Mouse (Mus musculus) midbrain, embryonic 13.5 days (tissue): ENCODE measurements around the gene Tmem39b. TPM values are rescaled to one million over a fixed set of nuclear protein-coding genes. Genes with fewer than 3 reads are reported as not detected.

ENCODE experiments used
- ATAC-seq: fragments of 200-750 bp; cut with Nextera tagmentation; 2 replicates; pipeline ENCODE4 v1.8.0; 2017; ENCODE audit warnings: mild to moderate bottlenecking, moderate TSS enrichment, moderate library complexity
- H3K27ac ChIP-seq: fragments of 300-500 bp; sonication (generic); 2 replicates; pipeline ENCODE4 v1.5.1; 2015; ENCODE audit warnings: inconsistent platforms, mild to moderate bottlenecking, moderate library complexity
- H3K27me3 ChIP-seq: fragments of 300-500 bp; sonication (generic); 2 replicates; pipeline ENCODE4 v1.6.1; 2015; ENCODE audit warnings: mild to moderate bottlenecking, inconsistent platforms
- H3K36me3 ChIP-seq: fragments of 300-500 bp; sonication (generic); 2 replicates; pipeline ENCODE4 v1.6.1; 2015; ENCODE audit warnings: mild to moderate bottlenecking, inconsistent platforms
- H3K4me1 ChIP-seq: fragments of 300-500 bp; sonication (generic); replicated peaks from 2 replicates; pipeline ENCODE4 v1.6.1; 2015; ENCODE audit warnings: inconsistent platforms
- H3K4me2 ChIP-seq: fragments of 300-500 bp; sonication (generic); replicated peaks from 2 replicates; pipeline ENCODE4 v1.6.1; 2015; ENCODE audit warnings: moderate library complexity, mild to moderate bottlenecking, inconsistent platforms
- H3K4me3 ChIP-seq: fragments of 300-500 bp; sonication (generic); replicated peaks from 2 replicates; pipeline ENCODE4 v1.5.1; 2015; ENCODE audit warnings: mild to moderate bottlenecking, inconsistent platforms
- H3K9ac ChIP-seq: fragments of 300-500 bp; sonication (generic); replicated peaks from 2 replicates; pipeline ENCODE4 v1.6.1; 2015; ENCODE audit warnings: mild to moderate bottlenecking, inconsistent platforms
- H3K9me3 ChIP-seq: fragments of 300-500 bp; sonication (generic); 2 replicates; pipeline ENCODE4 v1.6.1; 2016; ENCODE audit warnings: mild to moderate bottlenecking, inconsistent platforms
- WGBS: fragments of 180-500 bp; shearing (Covaris S2); methylation state at CpG from one replicate; pipeline ENCODE4 v1.1.7; 2015; 5-methylcytosine and 5-hydroxymethylcytosine counted together
- polyA plus RNA-seq: library from polyadenylated mRNA; unstranded; fragments of >200 nt; fragmentation: Nextera tagmentation; extraction: Ambion mirVana; gene quantifications from 2 replicates; pipeline ENCODE4 v1.2.1, GENCODE M21; 2015

The Tmem39b gene
- polyA plus RNA-seq, 1 experiment from 2014 or later, result 24.0 TPM

DNA sequence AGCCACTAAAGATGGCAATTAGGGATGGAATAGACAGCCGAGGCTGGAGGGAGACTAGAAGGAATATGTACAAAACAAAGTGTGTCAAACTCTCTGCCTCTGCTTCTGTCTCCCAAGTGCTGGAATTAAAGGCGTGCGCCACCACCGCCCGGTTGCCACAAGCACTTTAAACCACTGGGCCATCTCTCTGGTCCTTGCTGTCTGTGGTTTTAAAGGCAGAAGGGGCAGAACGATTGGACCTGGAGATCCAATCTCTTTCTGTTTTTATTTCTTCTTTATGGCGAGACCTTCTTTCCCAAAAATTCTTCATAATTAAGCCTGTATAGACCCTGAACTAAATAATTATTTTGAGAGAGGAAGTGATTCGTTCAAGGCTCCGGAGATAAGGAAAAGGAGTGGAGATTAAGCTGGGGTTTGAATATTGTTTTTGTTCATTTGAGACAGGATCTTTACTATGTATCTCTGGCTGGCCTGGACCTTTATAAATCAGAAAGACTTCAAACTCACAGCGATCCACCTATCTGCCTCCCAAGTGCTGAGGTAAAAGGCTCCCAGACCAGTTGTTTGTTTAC lies 23.7 kb downstream of the Tmem39b start:
- no peaks in the 10 kb centered on the region for H3K27me3 ChIP-seq
- peak overlapping the region; percentile 47; the same call in 1 of the 2 replicates for H3K9ac ChIP-seq
- H3K36me3 ChIP-seq, result peaks cover 26% of the 10 kb centered on the region
- H3K27ac ChIP-seq, result peak overlapping the region; percentile 93
- H3K4me2 ChIP-seq, result peak overlapping the region; percentile 89
- WGBS, result 8% methylated on average over 10 of the region's 10 CpGs
- H3K9me3 ChIP-seq, result no peaks in the 10 kb centered on the region
- H3K4me3 ChIP-seq, result peak overlapping the region; percentile 93
- H3K4me1 ChIP-seq, result peaks cover 20% of the 10 kb centered on the region
- ATAC-seq, result no peak

DNA sequence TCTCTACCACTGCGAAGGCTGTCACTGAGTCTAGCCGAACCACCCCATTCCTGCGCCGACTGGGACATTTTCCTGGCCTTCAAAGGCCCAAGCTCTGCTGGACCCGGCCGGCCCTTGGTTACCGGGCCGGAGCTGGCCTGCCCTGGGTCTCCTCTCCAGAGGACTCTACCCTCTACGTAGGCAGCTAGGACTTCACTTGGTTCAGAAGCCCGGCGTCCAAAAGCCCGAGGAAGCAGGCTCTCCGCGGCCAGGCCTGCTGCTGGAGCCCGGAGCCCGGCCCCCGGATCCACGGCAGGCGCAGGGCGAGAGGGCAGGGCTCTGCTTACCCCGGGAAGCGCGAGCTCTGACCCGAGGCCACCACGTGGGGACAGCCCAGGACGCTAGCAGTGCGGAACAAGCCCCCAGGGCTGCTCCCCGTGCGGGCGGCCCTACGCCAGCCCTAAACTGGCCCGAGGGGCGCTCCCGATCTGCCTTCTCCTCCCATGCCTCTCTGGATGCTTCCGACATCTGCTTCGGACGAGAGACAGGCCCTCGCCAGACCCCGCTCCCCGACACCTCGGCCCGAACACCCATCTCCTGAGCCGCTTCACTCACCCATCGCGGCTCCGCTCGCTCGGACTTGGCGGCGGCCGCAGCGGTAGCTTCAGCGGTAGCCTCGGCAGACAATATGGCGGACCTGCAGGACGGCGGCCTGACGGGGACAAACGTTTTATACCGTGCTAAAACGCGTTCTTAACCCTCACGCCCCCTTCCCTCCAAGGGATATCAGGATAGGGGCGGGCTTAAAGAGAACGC lies 24.4 kb downstream of the Tmem39b start, which contains the start of gene Kpna6:
Gene Kpna6, minus strand, starts transcription at position 685 of the 795 bp plus-strand sequence.
- no peaks in the 10 kb centered on the region for H3K27me3 ChIP-seq
- H3K4me2 ChIP-seq, result peak within 1 kb of the TSS; percentile 89
- H3K27ac ChIP-seq, result peak within 1 kb of the TSS; percentile 93
- no peaks in the 10 kb centered on the region for H3K9me3 ChIP-seq
- H3K4me1 ChIP-seq, result peaks cover 20% of the 10 kb centered on the region
- H3K9ac ChIP-seq, result peak within 1 kb of the TSS; percentile 93
- peak within 1 kb of the TSS; percentile 93 for H3K4me3 ChIP-seq
- H3K36me3 ChIP-seq, result peaks cover 20% of the 10 kb centered on the region
- under 1% methylated on average over 64 of the region's 65 CpGs for WGBS
- ATAC-seq, result peak; percentile 91

DNA sequence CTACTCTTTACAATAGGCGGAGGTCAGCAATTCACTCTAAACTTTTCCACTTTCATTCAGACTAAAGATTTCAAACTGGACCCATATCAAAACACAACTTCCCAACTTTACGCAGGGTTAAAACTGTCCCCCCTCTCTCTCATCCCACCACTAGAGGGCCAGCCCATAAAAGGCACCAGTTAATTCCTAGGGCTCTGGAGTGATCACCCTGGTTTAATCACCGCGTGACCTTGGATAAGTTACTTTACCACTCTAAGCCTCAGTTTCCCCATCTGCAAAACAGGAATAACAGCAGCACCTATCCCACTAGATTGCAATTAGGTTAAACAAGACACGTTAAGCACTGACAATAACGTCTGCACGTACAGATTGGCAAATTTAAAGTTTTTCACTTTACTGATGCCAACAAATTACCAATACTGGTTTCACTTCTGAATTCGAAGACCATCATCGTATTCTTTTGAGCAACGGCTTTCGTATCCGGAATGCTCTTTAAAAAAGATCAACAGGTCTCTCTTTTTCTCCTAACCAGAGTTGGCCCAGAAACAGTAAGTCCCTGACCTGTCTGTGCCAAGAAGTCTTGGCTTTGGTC lies 25.1 kb downstream of the Tmem39b start:
- Histone ChIP-seq H3K9ac (peak overlapping the region; percentile 93), H3K36me3 (peaks cover 13% of the 10 kb centered on the region), H3K9me3 (no peaks in the 10 kb centered on the region), H3K4me2 (peak overlapping the region; percentile 89), H3K4me3 (peak overlapping the region; percentile 93), H3K27ac (peak overlapping the region; percentile 93; the same call in 1 of the 2 replicates), H3K27me3 (no peaks in the 10 kb centered on the region), H3K4me1 (peaks cover 20% of the 10 kb centered on the region)
- WGBS, result 8% methylated on average over 12 of the region's 12 CpGs
- peak; percentile 19; the same call in 1 of the 2 replicates for ATAC-seq

DNA sequence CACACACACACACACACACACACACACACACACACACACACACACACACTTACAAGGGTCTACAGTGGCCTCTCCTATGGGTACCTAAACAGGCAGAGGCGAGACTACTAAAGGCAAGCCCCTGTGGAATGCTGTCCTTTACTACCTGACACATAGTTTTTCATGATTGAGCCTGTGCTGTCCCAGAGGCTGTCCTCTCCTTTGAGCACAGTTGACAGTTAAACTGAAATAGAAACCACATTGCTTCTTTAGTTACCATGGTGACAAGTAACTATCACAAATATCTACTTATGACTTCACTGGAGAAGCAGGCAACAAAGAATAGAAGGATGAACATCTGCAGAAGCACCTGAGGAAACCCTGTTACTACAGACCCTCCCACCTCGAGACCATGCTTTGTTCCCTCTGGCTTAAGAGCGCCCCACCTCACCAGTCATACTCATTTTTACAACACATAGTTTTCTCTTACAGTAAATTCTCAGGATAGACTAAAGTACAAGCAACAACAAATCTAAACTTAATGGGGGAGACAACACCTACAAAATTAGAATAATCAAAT lies 34.3 kb downstream of the Tmem39b start:
- Histone ChIP-seq H3K4me2 (no peak overlapping the region), H3K4me3 (no peak overlapping the region), H3K9me3 (no peaks in the 10 kb centered on the region), H3K36me3 (peaks cover 42% of the 10 kb centered on the region), H3K9ac (no peak overlapping the region), H3K27me3 (no peaks in the 10 kb centered on the region), H3K27ac (no peak overlapping the region), H3K4me1 (no peaks in the 10 kb centered on the region; the same call in 1 of the 2 replicates)
- WGBS, result 86% methylated on average over 3 of the region's 3 CpGs
- ATAC-seq, result no peak

DNA sequence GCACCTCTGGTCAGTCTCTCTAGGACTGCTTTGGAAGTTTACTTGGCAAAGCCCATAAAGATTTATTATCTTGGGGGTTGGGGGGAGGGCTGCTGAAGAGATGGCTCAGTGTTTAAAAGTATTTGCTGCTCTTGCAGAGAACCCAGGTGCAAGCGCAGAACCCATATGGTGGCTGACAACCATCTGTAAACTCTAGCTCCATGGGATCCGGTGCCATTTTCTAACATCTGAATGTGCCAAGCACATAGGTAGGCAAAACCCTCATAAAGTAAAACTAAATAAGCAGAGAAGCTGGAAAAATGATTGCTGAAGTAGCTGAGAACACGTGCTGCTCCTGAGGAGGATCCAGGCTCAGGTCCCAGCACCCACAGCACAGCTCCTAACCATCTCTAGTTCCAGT lies 35.1 kb downstream of the Tmem39b start:
- Histone ChIP-seq H3K4me2 (no peak overlapping the region), H3K9me3 (no peaks in the 10 kb centered on the region), H3K27ac (no peak overlapping the region), H3K4me1 (no peaks in the 10 kb centered on the region; the same call in 1 of the 2 replicates), H3K9ac (no peak overlapping the region), H3K36me3 (peaks cover 50% of the 10 kb centered on the region), H3K27me3 (no peaks in the 10 kb centered on the region), H3K4me3 (no peak overlapping the region)
- WGBS, result 95% methylated on average over 3 of the region's 3 CpGs
- ATAC-seq, result no peak

DNA sequence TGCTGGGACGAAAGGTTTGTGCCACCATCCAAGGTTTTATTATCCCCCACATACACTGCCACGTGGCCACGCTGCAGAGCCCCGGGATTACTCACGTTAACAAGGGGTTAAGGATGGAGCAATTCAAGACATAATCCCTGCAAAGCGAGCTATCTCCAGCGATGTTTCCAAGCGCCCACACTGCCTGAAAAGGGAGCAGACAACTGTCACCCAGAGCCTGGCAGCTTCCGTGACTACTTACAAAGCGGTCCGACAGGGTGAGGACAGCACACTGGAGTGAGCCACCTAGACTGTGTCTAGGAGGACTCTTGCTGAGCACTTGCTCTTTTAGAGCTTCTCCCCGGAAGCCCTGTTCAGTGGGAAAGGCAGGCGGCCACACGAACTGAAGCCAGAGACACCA lies 41.9 kb downstream of the Tmem39b start:
- no peak for ATAC-seq
- H3K4me3 ChIP-seq, result no peak overlapping the region
- no peaks in the 10 kb centered on the region for H3K4me1 ChIP-seq
- H3K27me3 ChIP-seq, result no peaks in the 10 kb centered on the region
- H3K9me3 ChIP-seq, result no peaks in the 10 kb centered on the region
- H3K4me2 ChIP-seq, result no peak overlapping the region
- WGBS, result 90% methylated on average over 14 of the region's 14 CpGs
- H3K9ac ChIP-seq, result no peak overlapping the region
- H3K27ac ChIP-seq, result no peak overlapping the region
- H3K36me3 ChIP-seq, result peaks cover 87% of the 10 kb centered on the region

DNA sequence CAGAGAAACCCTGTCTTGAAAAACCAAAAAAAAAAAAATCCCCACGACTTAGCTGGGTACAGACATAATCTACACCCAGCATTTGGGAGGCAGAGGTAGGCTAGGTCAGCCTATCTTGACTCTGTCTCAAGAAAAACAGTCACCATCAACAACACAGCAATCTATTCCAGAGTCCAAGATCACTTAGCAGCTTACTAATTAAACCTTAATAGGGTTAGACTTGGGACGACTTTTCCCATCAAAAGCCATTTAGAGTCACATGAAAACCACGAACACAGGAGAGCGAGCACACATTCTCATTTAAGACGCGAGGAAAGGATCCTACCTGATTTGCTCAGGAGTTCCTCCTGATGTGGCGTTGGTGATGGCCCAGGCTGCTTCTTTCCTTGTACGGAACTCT lies 46.3 kb downstream of the Tmem39b start:
- 95% methylated on average over 8 of the region's 8 CpGs for WGBS
- H3K4me1 ChIP-seq, result no peaks in the 10 kb centered on the region
- no peak for ATAC-seq
- H3K36me3 ChIP-seq, result peaks cover 93% of the 10 kb centered on the region
- no peaks in the 10 kb centered on the region for H3K27me3 ChIP-seq
- no peak overlapping the region for H3K4me2 ChIP-seq
- H3K27ac ChIP-seq, result no peak overlapping the region
- H3K9me3 ChIP-seq, result no peaks in the 10 kb centered on the region
- H3K9ac ChIP-seq, result no peak overlapping the region
- no peak overlapping the region for H3K4me3 ChIP-seq

DNA sequence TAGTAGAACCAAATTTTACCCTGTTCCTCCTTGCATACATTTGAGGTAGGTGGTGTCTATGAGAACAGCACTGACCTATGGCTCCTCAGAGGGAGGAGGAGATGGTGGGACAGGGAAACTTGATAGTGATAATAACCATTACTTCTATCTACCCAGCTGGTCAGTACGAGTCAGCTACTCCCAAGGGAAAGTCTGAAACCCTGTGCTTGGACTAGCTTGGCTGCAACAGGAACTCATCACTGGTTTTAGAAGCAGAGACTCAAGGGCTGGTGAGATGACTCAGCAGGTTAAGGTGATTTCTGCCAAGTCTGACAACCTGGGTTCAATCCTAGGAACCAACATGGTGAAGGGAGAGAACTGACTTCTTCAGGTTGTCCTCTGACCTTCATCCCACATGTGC lies 48.0 kb downstream of the Tmem39b start:
- 79% methylated on average over 1 of the region's 1 CpGs for WGBS
- Histone ChIP-seq H3K27ac (no peak overlapping the region), H3K4me1 (no peaks in the 10 kb centered on the region), H3K36me3 (peaks cover 86% of the 10 kb centered on the region), H3K27me3 (no peaks in the 10 kb centered on the region), H3K4me3 (no peak overlapping the region), H3K9ac (no peak overlapping the region), H3K4me2 (no peak overlapping the region), H3K9me3 (no peaks in the 10 kb centered on the region)
- no peak for ATAC-seq

DNA sequence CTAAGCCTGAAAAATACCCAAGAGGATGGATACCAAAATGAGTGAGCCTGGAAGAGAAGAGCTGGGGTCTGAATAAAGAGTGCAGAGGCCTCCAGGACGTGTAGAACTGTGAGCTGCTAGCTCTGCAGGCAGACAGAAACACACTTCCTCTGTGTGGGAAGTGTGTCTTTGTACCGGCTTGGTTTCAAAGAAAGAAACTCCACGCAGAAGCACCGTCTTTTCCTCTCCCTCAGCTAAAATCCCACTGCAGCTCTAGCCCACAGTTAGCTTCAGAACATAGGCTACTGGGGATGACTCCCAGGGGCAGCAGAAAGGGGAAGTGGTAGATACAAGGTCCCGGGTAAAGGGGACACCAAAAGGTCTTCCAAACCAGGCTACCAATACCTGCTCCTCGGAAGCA lies 51.4 kb downstream of the Tmem39b start:
- peaks cover 57% of the 10 kb centered on the region for H3K36me3 ChIP-seq
- no peak for ATAC-seq
- H3K27ac ChIP-seq, result no peak overlapping the region
- H3K27me3 ChIP-seq, result no peaks in the 10 kb centered on the region
- 90% methylated on average over 6 of the region's 6 CpGs for WGBS
- H3K4me3 ChIP-seq, result no peak overlapping the region
- H3K4me1 ChIP-seq, result peaks cover 6% of the 10 kb centered on the region
- no peaks in the 10 kb centered on the region for H3K9me3 ChIP-seq
- no peak overlapping the region for H3K9ac ChIP-seq
- no peak overlapping the region for H3K4me2 ChIP-seq

DNA sequence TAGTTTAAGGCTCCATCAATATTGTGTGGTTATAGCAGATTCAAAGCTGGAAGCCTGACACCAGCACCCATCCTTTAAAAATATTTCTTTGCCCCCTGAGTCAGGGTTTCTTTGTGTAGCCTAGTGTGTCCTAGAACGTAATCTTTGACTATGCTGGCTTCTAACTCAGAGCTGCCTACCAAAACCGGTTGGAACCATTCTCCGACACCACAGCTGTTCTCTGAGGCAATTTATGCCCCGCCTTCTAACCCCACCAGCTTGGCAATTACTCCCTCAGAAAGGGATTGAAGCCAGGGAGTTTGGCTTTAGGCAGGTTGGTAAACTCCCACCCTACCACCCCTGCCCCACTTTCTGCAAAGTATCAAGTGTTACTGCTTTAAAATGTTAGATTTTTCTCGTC lies 54.9 kb downstream of the Tmem39b start:
- Histone ChIP-seq H3K4me1 (peaks cover 33% of the 10 kb centered on the region), H3K4me3 (no peak overlapping the region), H3K27ac (no peak overlapping the region), H3K9me3 (no peaks in the 10 kb centered on the region), H3K9ac (no peak overlapping the region), H3K36me3 (peaks cover 48% of the 10 kb centered on the region), H3K27me3 (no peaks in the 10 kb centered on the region), H3K4me2 (0 out of 2 replicates have a peak overlapping the region, but pooled peaks have one; percentile 9)
- ATAC-seq, result no peak
- 61% methylated on average over 5 of the region's 5 CpGs for WGBS

DNA sequence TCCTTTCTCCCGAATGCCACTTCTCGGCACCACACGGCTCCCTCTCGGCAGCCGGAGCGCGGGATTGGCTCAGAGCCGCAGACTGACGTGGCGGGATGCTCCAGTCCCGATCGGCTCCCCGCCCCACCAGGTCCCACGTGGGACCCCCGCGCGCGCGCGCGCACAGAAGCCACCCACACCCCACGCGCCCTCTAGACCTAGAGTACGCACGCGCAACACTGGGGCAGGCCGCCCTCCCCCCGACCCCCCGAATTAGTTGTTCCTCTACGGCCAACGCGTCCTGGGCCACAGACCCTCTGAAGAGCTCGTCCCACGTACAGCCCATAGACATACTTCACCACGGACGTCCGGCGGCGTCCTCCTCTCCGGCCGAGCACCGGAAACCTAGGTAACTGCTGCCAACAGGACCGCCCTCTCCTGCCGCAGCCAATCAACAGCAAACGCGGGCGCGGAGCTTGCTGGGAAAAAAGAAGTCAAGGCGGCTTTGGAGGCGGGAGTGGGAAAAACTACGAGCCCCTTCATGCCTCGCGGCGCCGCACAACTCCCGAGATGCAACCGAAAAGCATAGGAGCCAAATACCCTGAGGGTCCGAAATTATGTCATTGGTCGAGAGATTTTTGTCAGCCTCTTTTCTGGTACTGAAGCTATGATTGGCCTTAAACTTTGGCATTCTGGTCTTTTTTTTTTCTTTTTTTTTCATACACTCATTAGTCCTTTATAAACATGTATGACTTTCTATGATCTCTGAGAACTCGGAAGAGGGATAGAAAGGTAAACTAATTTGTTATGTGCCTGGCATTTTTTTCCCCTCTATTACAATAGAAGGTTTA lies 55.8 kb downstream of the Tmem39b start, which contains the start of gene Txlna:
Gene Txlna, minus strand, starts transcription at position 428 of the 830 bp plus-strand sequence.
- Histone ChIP-seq H3K9ac (peak within 1 kb of the TSS; percentile 73), H3K27ac (peak within 1 kb of the TSS; percentile 93), H3K27me3 (no peaks in the 10 kb centered on the region), H3K4me2 (peak within 1 kb of the TSS; percentile 89), H3K4me1 (peaks cover 33% of the 10 kb centered on the region), H3K9me3 (no peaks in the 10 kb centered on the region), H3K4me3 (peak within 1 kb of the TSS; percentile 60), H3K36me3 (peaks cover 49% of the 10 kb centered on the region)
- peak; percentile 98 for ATAC-seq
- under 1% methylated on average over 60 of the region's 60 CpGs for WGBS
